Comparison of ENCODE assay signal across 18 mouse cellular contexts in the genomic region with DNA sequence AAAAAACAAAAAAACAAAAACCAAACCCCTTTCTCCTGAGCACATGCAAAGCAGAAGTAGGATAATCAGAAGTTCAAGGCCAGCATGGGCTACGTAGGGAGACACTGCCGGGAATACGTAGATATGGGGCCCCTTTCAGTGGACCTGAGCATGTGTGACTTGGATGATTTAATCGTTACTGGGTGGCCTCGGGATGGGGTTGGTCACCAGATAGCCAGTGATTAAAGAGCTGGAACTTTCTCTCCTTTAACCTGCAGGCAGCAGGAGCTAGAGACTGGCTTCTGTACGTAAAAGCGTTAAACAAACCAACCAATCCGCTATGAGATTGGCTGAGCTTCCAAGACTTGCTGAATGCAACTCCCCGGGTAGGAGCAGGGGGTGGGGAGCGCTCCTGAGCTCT.
"Had no signal": no experiment of that assay in that cellular context is flagged by ENCODE, and none has a peak within 500 bp of the region (broad histone marks: within the 10 kb centered on the region; RNA-seq: fewer than 3 reads in every experiment).

No protein-coding gene starts in this region.

- DNase-seq: kidney, adult 18-20 months; kidney, adult 9 months; kidney, postnatal 36 days; layer of hippocampus, postnatal 36 days; liver, embryonic 13.5 days; lung, adult 2 months; lung, postnatal 14 days; lung, postnatal 4 days; midbrain, embryonic 14.5 days; right cerebral cortex, adult 18-20 months; right cerebral cortex, postnatal 25 days; spleen, adult 18-20 months; thymus, adult 18-20 months; thymus, postnatal 36 days had no signal

- H3K4me2 ChIP-seq: liver, embryonic 13.5 days; neural tube, embryonic 12.5 days; neural tube, embryonic 15.5 days had no signal

- H3K27ac ChIP-seq: kidney, postnatal 0 days; left cerebral cortex, adult 2 months; liver, embryonic 13.5 days; neural tube, embryonic 12.5 days; neural tube, embryonic 15.5 days had no signal

- H3K36me3 ChIP-seq: liver, embryonic 13.5 days; neural tube, embryonic 12.5 days; neural tube, embryonic 15.5 days had no signal

- H3K27me3 ChIP-seq: liver, embryonic 13.5 days; neural tube, embryonic 12.5 days; neural tube, embryonic 15.5 days had no signal

- H3K9me3 ChIP-seq: liver, embryonic 13.5 days; neural tube, embryonic 12.5 days; neural tube, embryonic 15.5 days had no signal

- H3K4me3 ChIP-seq: left cerebral cortex, adult 2 months; liver, embryonic 13.5 days; neural tube, embryonic 12.5 days; neural tube, embryonic 15.5 days had no signal

- H3K9ac ChIP-seq: liver, embryonic 13.5 days; neural tube, embryonic 12.5 days; neural tube, embryonic 15.5 days had no signal
